Mouse (Mus musculus): ENCODE data around the gene Ciita.

- no peak for TF ChIP-seq ZNF384 (IDR thresholded peaks at IDR 0.05; ENCODE audit: low read depth, low read length)
- TF ChIP-seq CHD2 (IDR thresholded peaks at IDR 0.05; ENCODE audit: low read depth, low read length): no peak
Observed at GRCm38 (mm10) chr16:10471950-10472349, 7.9 kb upstream of the Ciita start.
